Mouse (Mus musculus) heart, embryonic 11.5 days (tissue): ENCODE measurements around the gene Bora. TPM values are rescaled to one million over a fixed set of nuclear protein-coding genes. Genes with fewer than 3 reads are reported as not detected.

Experiments used
- ATAC-seq: fragments of 200-750 bp; cut with Nextera tagmentation; replicated peaks from 2 replicates; pipeline ENCODE4 v1.8.0; 2017; ENCODE audit warnings: moderate library complexity; ENCODE audit not compliant: insufficient number of reproducible peaks, low FRiP score, low TSS enrichment
- H3K27ac ChIP-seq: fragments of 300-500 bp; sonication (generic); 2 replicates; pipeline ENCODE4 v1.5.1; 2014; ENCODE audit warnings: mild to moderate bottlenecking, low read depth, low read length
- H3K27me3 ChIP-seq: fragments of 300-500 bp; sonication (generic); 2 replicates; pipeline ENCODE4 v1.6.1; 2014; ENCODE audit warnings: mild to moderate bottlenecking, low read length, mixed read lengths; ENCODE audit not compliant: control insufficient read depth, insufficient read depth
- H3K36me3 ChIP-seq: fragments of 300-500 bp; sonication (generic); 2 replicates; pipeline ENCODE4 v1.6.1; 2014; ENCODE audit warnings: mild to moderate bottlenecking, low read length, moderate library complexity, mixed read lengths; ENCODE audit not compliant: control insufficient read depth, insufficient read depth
- H3K4me1 ChIP-seq: fragments of 300-500 bp; sonication (generic); 2 replicates; pipeline ENCODE4 v1.6.1; 2014; ENCODE audit warnings: low read length; ENCODE audit not compliant: control insufficient read depth, insufficient read depth
- H3K4me2 ChIP-seq: fragments of 300-500 bp; sonication (generic); 2 replicates; pipeline ENCODE4 v1.6.1; 2014; ENCODE audit warnings: mild to moderate bottlenecking, moderate library complexity
- H3K4me3 ChIP-seq: fragments of 300-500 bp; sonication (generic); 2 replicates; pipeline ENCODE4 v1.5.1; 2014; ENCODE audit warnings: low read depth, low read length
- H3K9ac ChIP-seq: fragments of 300-500 bp; sonication (generic); 2 replicates; pipeline ENCODE4 v1.6.1; 2014; ENCODE audit warnings: mild to moderate bottlenecking, low read depth, low read length, moderate library complexity
- H3K9me3 ChIP-seq: fragments of 300-500 bp; sonication (generic); replicated peaks from 2 replicates; pipeline ENCODE4 v1.6.1; 2016; ENCODE audit warnings: low read length; ENCODE audit not compliant: control insufficient read depth
- WGBS: fragments of 180-500 bp; shearing (Covaris S2); extraction: QIAGEN DNeasy Blood & Tissue Kit; methylation state at CpG from one replicate; pipeline ENCODE4 v1.1.7; 2014; ENCODE audit not compliant: insufficient replicate concordance; 5-methylcytosine and 5-hydroxymethylcytosine counted together
- polyA plus RNA-seq: library from polyadenylated mRNA; unstranded; fragments of >200 nt; fragmentation: Nextera tagmentation; extraction: Ambion mirVana; gene quantifications from 2 replicates; pipeline ENCODE4 v1.2.1, GENCODE M21; 2014

Bora gene
- polyA plus RNA-seq, 1 experiment from 2014 or later = 51.9 TPM

GRCm38 (mm10) chr14:99044718-99045117, 1.3 kb upstream of the Bora start:
- H3K4me2 ChIP-seq = peak overlapping the region; percentile 76
- H3K4me3 ChIP-seq = peak overlapping the region; percentile 87
- H3K27me3 ChIP-seq = no peaks in the 10 kb centered on the region
- WGBS = 6% methylated on average over 5 of the region's 5 CpGs
- H3K36me3 ChIP-seq = no peaks in the 10 kb centered on the region
- no peak for ATAC-seq
- H3K9ac ChIP-seq = peak overlapping the region; percentile 95
- peaks cover 26% of the 10 kb centered on the region for H3K4me1 ChIP-seq
- H3K27ac ChIP-seq = 0 out of 2 replicates have a peak overlapping the region, but pooled peaks have one; percentile 88
- H3K9me3 ChIP-seq = no peaks in the 10 kb centered on the region

GRCm38 (mm10) chr14:99045378-99046030, 518 bp upstream of the Bora start:
- ATAC-seq = peak; percentile 36
- peak overlapping the region; percentile 87 for H3K4me3 ChIP-seq
- WGBS = under 1% methylated on average over 68 of the region's 70 CpGs
- H3K4me1 ChIP-seq = peaks cover 26% of the 10 kb centered on the region
- H3K36me3 ChIP-seq = no peaks in the 10 kb centered on the region
- no peaks in the 10 kb centered on the region for H3K27me3 ChIP-seq
- H3K9me3 ChIP-seq = no peaks in the 10 kb centered on the region
- H3K4me2 ChIP-seq = peak overlapping the region; percentile 76
- H3K9ac ChIP-seq = peak overlapping the region; percentile 95
- peak overlapping the region; percentile 88 for H3K27ac ChIP-seq

- ATAC-seq = no peak
- WGBS = under 1% methylated on average over 15 of the region's 15 CpGs
- peaks cover 18% of the 10 kb centered on the region for H3K4me1 ChIP-seq
- no peaks in the 10 kb centered on the region for H3K27me3 ChIP-seq
- no peaks in the 10 kb centered on the region for H3K9me3 ChIP-seq
- H3K9ac ChIP-seq = peak overlapping the region; percentile 95
- H3K4me3 ChIP-seq = peak overlapping the region; percentile 87
- peak overlapping the region; percentile 51; the same call in 1 of the 2 replicates for H3K27ac ChIP-seq
- peak overlapping the region; percentile 76 for H3K4me2 ChIP-seq
- no peaks in the 10 kb centered on the region for H3K36me3 ChIP-seq
These were observed 760 bp downstream of the Bora start for GRCm38 (mm10) chr14:99046782-99047181.

- no peaks in the 10 kb centered on the region for H3K4me1 ChIP-seq
- H3K27ac ChIP-seq = no peak overlapping the region
- no peak overlapping the region for H3K4me3 ChIP-seq
- H3K27me3 ChIP-seq = no peaks in the 10 kb centered on the region
- no peak overlapping the region for H3K9ac ChIP-seq
- no peak for ATAC-seq
- no peaks in the 10 kb centered on the region for H3K9me3 ChIP-seq
- WGBS = 82% methylated on average over 7 of the region's 7 CpGs
- H3K36me3 ChIP-seq = peaks cover 18% of the 10 kb centered on the region
- no peak overlapping the region for H3K4me2 ChIP-seq
These were observed 13.1 kb downstream of the Bora start for GRCm38 (mm10) chr14:99058959-99059586.

- H3K4me2 ChIP-seq = no peak overlapping the region
- 84% methylated on average over 12 of the region's 12 CpGs for WGBS
- peaks cover 18% of the 10 kb centered on the region for H3K36me3 ChIP-seq
- H3K4me1 ChIP-seq = no peaks in the 10 kb centered on the region
- H3K9ac ChIP-seq = no peak overlapping the region
- no peak overlapping the region for H3K27ac ChIP-seq
- ATAC-seq = no peak
- H3K9me3 ChIP-seq = no peaks in the 10 kb centered on the region
- H3K27me3 ChIP-seq = no peaks in the 10 kb centered on the region
- no peak overlapping the region for H3K4me3 ChIP-seq
These were observed 14.6 kb downstream of the Bora start for GRCm38 (mm10) chr14:99060616-99061015.

GRCm38 (mm10) chr14:99063091-99063490, 17.1 kb downstream of the Bora start:
- no peak for ATAC-seq
- H3K4me3 ChIP-seq = no peak overlapping the region
- no peaks in the 10 kb centered on the region for H3K27me3 ChIP-seq
- H3K36me3 ChIP-seq = peaks cover 16% of the 10 kb centered on the region
- no peak overlapping the region for H3K4me2 ChIP-seq
- WGBS = 96% methylated on average over 2 of the region's 2 CpGs
- no peaks in the 10 kb centered on the region for H3K9me3 ChIP-seq
- H3K27ac ChIP-seq = no peak overlapping the region
- H3K4me1 ChIP-seq = no peaks in the 10 kb centered on the region
- no peak overlapping the region for H3K9ac ChIP-seq

GRCm38 (mm10) chr14:99071146-99071545, 25.1 kb downstream of the Bora start:
- Histone ChIP-seq H3K36me3 (peaks cover 24% of the 10 kb centered on the region), H3K27me3 (no peaks in the 10 kb centered on the region), H3K9me3 (no peaks in the 10 kb centered on the region), H3K27ac (no peak overlapping the region), H3K9ac (no peak overlapping the region), H3K4me2 (no peak overlapping the region), H3K4me3 (no peak overlapping the region), H3K4me1 (no peaks in the 10 kb centered on the region)
- ATAC-seq = no peak
- WGBS = 87% methylated on average over 4 of the region's 4 CpGs

GRCm38 (mm10) chr14:99088947-99089346, 42.9 kb downstream of the Bora start:
- peaks cover 24% of the 10 kb centered on the region for H3K36me3 ChIP-seq
- no peak overlapping the region for H3K9ac ChIP-seq
- no peaks in the 10 kb centered on the region for H3K9me3 ChIP-seq
- no peaks in the 10 kb centered on the region for H3K27me3 ChIP-seq
- no peak overlapping the region for H3K27ac ChIP-seq
- no peak for ATAC-seq
- no peaks in the 10 kb centered on the region for H3K4me1 ChIP-seq
- H3K4me3 ChIP-seq = no peak overlapping the region
- 90% methylated on average over 7 of the region's 7 CpGs for WGBS
- no peak overlapping the region for H3K4me2 ChIP-seq
